Mouse (Mus musculus): ENCODE results near the gene Emx2. TPM values are rescaled to one million over a fixed set of nuclear protein-coding genes. Genes with fewer than 3 reads are reported as not detected.

Gene Emx2
- polyA plus RNA-seq, 1 experiment from 2014 or later, result not detected

GRCm38 (mm10) chr19:59470074-59470630, 12.0 kb downstream of the Emx2 start:
- ATAC-seq (ENCODE audit: insufficient number of reproducible peaks, low FRiP score), result no peak
- Histone ChIP-seq H3K27ac (ENCODE audit: poor library complexity, severe bottlenecking) (no peak overlapping the region), H3K4me2 (peak overlapping the region; percentile 10; the same call in 1 of the 2 replicates), H3K9me3 (replicated peaks) (no peaks in the 10 kb centered on the region), H3K27me3 (replicated peaks) (peaks cover 91% of the 10 kb centered on the region), H3K36me3 (no peaks in the 10 kb centered on the region), H3K9ac (no peak overlapping the region), H3K4me1 (replicated peaks) (peaks cover 33% of the 10 kb centered on the region), H3K4me3 (no peak overlapping the region)
- 9% methylated on average over 11 of the region's 11 CpGs for WGBS

- peaks cover 33% of the 10 kb centered on the region for H3K4me1 ChIP-seq (replicated peaks)
- no peak overlapping the region for H3K27ac ChIP-seq (ENCODE audit: poor library complexity, severe bottlenecking)
- ATAC-seq (ENCODE audit: insufficient number of reproducible peaks, low FRiP score), result no peak
- H3K9me3 ChIP-seq (replicated peaks), result no peaks in the 10 kb centered on the region
- H3K4me2 ChIP-seq, result peak overlapping the region; percentile 52
- H3K36me3 ChIP-seq, result no peaks in the 10 kb centered on the region
- peaks cover 90% of the 10 kb centered on the region for H3K27me3 ChIP-seq (replicated peaks)
- 1% methylated on average over 13 of the region's 13 CpGs for WGBS
- peak overlapping the region; percentile 26; the same call in 1 of the 2 replicates for H3K4me3 ChIP-seq
- no peak overlapping the region for H3K9ac ChIP-seq
Observed at GRCm38 (mm10) chr19:59470913-59471312, 12.7 kb downstream of the Emx2 start.

GRCm38 (mm10) chr19:59472844-59473243, 14.7 kb downstream of the Emx2 start:
- Histone ChIP-seq H3K27ac (ENCODE audit: poor library complexity, severe bottlenecking) (no peak overlapping the region), H3K9ac (no peak overlapping the region), H3K4me3 (no peak overlapping the region), H3K4me1 (replicated peaks) (peaks cover 26% of the 10 kb centered on the region), H3K36me3 (no peaks in the 10 kb centered on the region), H3K4me2 (no peak overlapping the region), H3K9me3 (replicated peaks) (no peaks in the 10 kb centered on the region), H3K27me3 (replicated peaks) (peaks cover 76% of the 10 kb centered on the region)
- no peak for ATAC-seq (ENCODE audit: insufficient number of reproducible peaks, low FRiP score)
- 64% methylated on average over 2 of the region's 2 CpGs for WGBS

- no peak for ATAC-seq (ENCODE audit: insufficient number of reproducible peaks, low FRiP score)
- Histone ChIP-seq H3K36me3 (no peaks in the 10 kb centered on the region), H3K4me1 (replicated peaks) (no peaks in the 10 kb centered on the region), H3K27ac (ENCODE audit: poor library complexity, severe bottlenecking) (no peak overlapping the region), H3K9ac (no peak overlapping the region), H3K4me2 (no peak overlapping the region), H3K9me3 (replicated peaks) (no peaks in the 10 kb centered on the region), H3K27me3 (replicated peaks) (peaks cover 15% of the 10 kb centered on the region), H3K4me3 (no peak overlapping the region)
- WGBS, result 84% methylated on average over 3 of the region's 3 CpGs
Observed at GRCm38 (mm10) chr19:59479912-59480311, 21.7 kb downstream of the Emx2 start.

GRCm38 (mm10) chr19:59480563-59480962, 22.4 kb downstream of the Emx2 start:
- Histone ChIP-seq H3K27me3 (replicated peaks) (peaks cover 8% of the 10 kb centered on the region; the same call in 1 of the 2 replicates), H3K9me3 (replicated peaks) (no peaks in the 10 kb centered on the region), H3K9ac (no peak overlapping the region), H3K4me1 (replicated peaks) (no peaks in the 10 kb centered on the region), H3K27ac (ENCODE audit: poor library complexity, severe bottlenecking) (no peak overlapping the region), H3K36me3 (no peaks in the 10 kb centered on the region), H3K4me2 (no peak overlapping the region), H3K4me3 (no peak overlapping the region)
- no peak for ATAC-seq (ENCODE audit: insufficient number of reproducible peaks, low FRiP score)
- 88% methylated on average over 3 of the region's 3 CpGs for WGBS

- ATAC-seq (ENCODE audit: insufficient number of reproducible peaks, low FRiP score), result no peak
- whole genome bisulfite sequencing, result 84% methylated on average over 1 of the region's 1 CpGs
Observed at GRCm38 (mm10) chr19:59492258-59492657, 34.1 kb downstream of the Emx2 start.

GRCm38 (mm10) chr19:59496832-59497231, 38.7 kb downstream of the Emx2 start:
- Histone ChIP-seq H3K4me1 (replicated peaks) (no peaks in the 10 kb centered on the region), H3K4me3 (no peak overlapping the region), H3K27ac (ENCODE audit: poor library complexity, severe bottlenecking) (no peak overlapping the region), H3K4me2 (no peak overlapping the region), H3K27me3 (replicated peaks) (no peaks in the 10 kb centered on the region), H3K36me3 (no peaks in the 10 kb centered on the region), H3K9me3 (replicated peaks) (no peaks in the 10 kb centered on the region), H3K9ac (no peak overlapping the region)
- WGBS, result 76% methylated on average over 4 of the region's 4 CpGs
- no peak for ATAC-seq (ENCODE audit: insufficient number of reproducible peaks, low FRiP score)

More at GRCm38 (mm10) chr19:59492258-59492657, 34.1 kb downstream of the Emx2 start:
- Histone ChIP-seq H3K4me2 (no peak overlapping the region), H3K9me3 (replicated peaks) (no peaks in the 10 kb centered on the region), H3K9ac (no peak overlapping the region), H3K27me3 (replicated peaks) (no peaks in the 10 kb centered on the region), H3K36me3 (no peaks in the 10 kb centered on the region), H3K4me1 (replicated peaks) (no peaks in the 10 kb centered on the region), H3K4me3 (no peak overlapping the region), H3K27ac (ENCODE audit: poor library complexity, severe bottlenecking) (no peak overlapping the region)

- H3K4me3 ChIP-seq, result no peak overlapping the region
- H3K9ac ChIP-seq, result no peak overlapping the region
- H3K9me3 ChIP-seq (replicated peaks), result no peaks in the 10 kb centered on the region; the same call in 1 of the 2 replicates
- no peaks in the 10 kb centered on the region for H3K36me3 ChIP-seq
- WGBS, result 76% methylated on average over 2 of the region's 2 CpGs
- H3K27me3 ChIP-seq (replicated peaks), result 0 out of 2 replicates have a peak, but pooled peaks cover 1% of the 10 kb centered on the region
- H3K4me2 ChIP-seq, result no peak overlapping the region
- no peak overlapping the region for H3K27ac ChIP-seq (ENCODE audit: poor library complexity, severe bottlenecking)
- H3K4me1 ChIP-seq (replicated peaks), result no peaks in the 10 kb centered on the region
- ATAC-seq (ENCODE audit: insufficient number of reproducible peaks, low FRiP score), result no peak
Observed at GRCm38 (mm10) chr19:59508896-59509295, 50.7 kb downstream of the Emx2 start.

GRCm38 (mm10) chr19:59513181-59513580, 55.0 kb downstream of the Emx2 start:
- Histone ChIP-seq H3K4me3 (no peak overlapping the region), H3K27ac (ENCODE audit: poor library complexity, severe bottlenecking) (no peak overlapping the region), H3K9ac (no peak overlapping the region), H3K4me1 (replicated peaks) (no peaks in the 10 kb centered on the region), H3K9me3 (replicated peaks) (no peaks in the 10 kb centered on the region; the same call in 1 of the 2 replicates), H3K36me3 (no peaks in the 10 kb centered on the region), H3K4me2 (no peak overlapping the region), H3K27me3 (replicated peaks) (0 out of 2 replicates have a peak, but pooled peaks cover 5% of the 10 kb centered on the region)
- no peak for ATAC-seq (ENCODE audit: insufficient number of reproducible peaks, low FRiP score)
- WGBS, result 79% methylated on average over 3 of the region's 3 CpGs

Other genes starting within 250 kb of the Emx2 start
- gene Kcnk18, start 239.2 kb upstream of the Emx2 start, polyA plus RNA-seq (2016; fragmentation: Nextera tagmentation; extraction: Ambion mirVana), result not detected in 2 replicates
- gene Slc18a2, start 197.5 kb upstream of the Emx2 start, polyA plus RNA-seq (2016; fragmentation: Nextera tagmentation; extraction: Ambion mirVana), result 11.2 and 12.0 TPM in 2 replicates
- 6.0 TPM in 1 of 2 replicates, not detected in the other for gene Rps12-ps3, start 136.1 kb upstream of the Emx2 start, polyA plus RNA-seq (2016; fragmentation: Nextera tagmentation; extraction: Ambion mirVana)
- 14.1 and 17.0 TPM in 2 replicates for gene Pdzd8, start 112.6 kb upstream of the Emx2 start, polyA plus RNA-seq (2016; fragmentation: Nextera tagmentation; extraction: Ambion mirVana)